Mouse (Mus musculus) lung, embryonic 14.5 days (tissue): ENCODE data around the gene H1foo. TPM values are rescaled to one million over a fixed set of nuclear protein-coding genes. Genes with fewer than 3 reads are reported as not detected.

Experiments
- ATAC-seq: fragments of 200-750 bp; cut with Nextera tagmentation; 2 replicates; pipeline ENCODE4 v1.8.0; 2017; ENCODE audit warnings: mild to moderate bottlenecking, moderate TSS enrichment, moderate library complexity; ENCODE audit not compliant: insufficient read depth
- DNase-seq: peaks from one replicate; pipeline ENCODE4 v3.0.0-alpha.2; 2015
- H3K27ac ChIP-seq: fragments of 300-500 bp; sonication (generic); 2 replicates; pipeline ENCODE4 v1.5.1; 2014; ENCODE audit warnings: low read depth, mild to moderate bottlenecking, moderate library complexity
- H3K27me3 ChIP-seq: fragments of 300-500 bp; sonication (generic); 2 replicates; pipeline ENCODE4 v1.6.1; 2014; ENCODE audit warnings: low read length, control low read depth; ENCODE audit not compliant: insufficient read depth
- H3K36me3 ChIP-seq: fragments of 300-500 bp; sonication (generic); 2 replicates; pipeline ENCODE4 v1.6.1; 2014; ENCODE audit warnings: control low read depth; ENCODE audit not compliant: insufficient read depth
- H3K4me1 ChIP-seq: fragments of 300-500 bp; sonication (generic); 2 replicates; pipeline ENCODE4 v1.6.1; 2014; ENCODE audit warnings: antibody characterized with exemption, control low read depth; ENCODE audit not compliant: insufficient read depth
- H3K4me2 ChIP-seq: fragments of 300-500 bp; sonication (generic); 2 replicates; pipeline ENCODE4 v1.6.1; 2014; ENCODE audit warnings: mild to moderate bottlenecking
- H3K4me3 ChIP-seq: fragments of 300-500 bp; sonication (generic); 2 replicates; pipeline ENCODE4 v1.5.1; 2014; ENCODE audit warnings: low read depth, low read length
- H3K9ac ChIP-seq: fragments of 300-500 bp; sonication (generic); 2 replicates; pipeline ENCODE4 v1.6.1; 2014
- H3K9me3 ChIP-seq: fragments of 300-500 bp; sonication (generic); 2 replicates; pipeline ENCODE4 v1.6.1; 2016; ENCODE audit warnings: low read depth, low read length, control low read depth
- CTCF ChIP-seq: IDR thresholded peaks from 2 replicates; pipeline ENCODE4 v1.5.1; 2016; ENCODE audit warnings: antibody characterized with exemption, low read depth
- WGBS: fragments of 180-500 bp; shearing (Covaris S2); extraction: QIAGEN DNeasy Blood & Tissue Kit; methylation state at CpG from one replicate; pipeline ENCODE4 v1.1.7; 2014; 5-methylcytosine and 5-hydroxymethylcytosine counted together
- polyA plus RNA-seq: library from polyadenylated mRNA; unstranded; fragments of >200 nt; fragmentation: Nextera tagmentation; extraction: Ambion mirVana; gene quantifications from 2 replicates; pipeline ENCODE4 v1.2.1, GENCODE M21; 2014

H1foo gene
- polyA plus RNA-seq, 1 experiment from 2014 or later: not detected

DNA sequence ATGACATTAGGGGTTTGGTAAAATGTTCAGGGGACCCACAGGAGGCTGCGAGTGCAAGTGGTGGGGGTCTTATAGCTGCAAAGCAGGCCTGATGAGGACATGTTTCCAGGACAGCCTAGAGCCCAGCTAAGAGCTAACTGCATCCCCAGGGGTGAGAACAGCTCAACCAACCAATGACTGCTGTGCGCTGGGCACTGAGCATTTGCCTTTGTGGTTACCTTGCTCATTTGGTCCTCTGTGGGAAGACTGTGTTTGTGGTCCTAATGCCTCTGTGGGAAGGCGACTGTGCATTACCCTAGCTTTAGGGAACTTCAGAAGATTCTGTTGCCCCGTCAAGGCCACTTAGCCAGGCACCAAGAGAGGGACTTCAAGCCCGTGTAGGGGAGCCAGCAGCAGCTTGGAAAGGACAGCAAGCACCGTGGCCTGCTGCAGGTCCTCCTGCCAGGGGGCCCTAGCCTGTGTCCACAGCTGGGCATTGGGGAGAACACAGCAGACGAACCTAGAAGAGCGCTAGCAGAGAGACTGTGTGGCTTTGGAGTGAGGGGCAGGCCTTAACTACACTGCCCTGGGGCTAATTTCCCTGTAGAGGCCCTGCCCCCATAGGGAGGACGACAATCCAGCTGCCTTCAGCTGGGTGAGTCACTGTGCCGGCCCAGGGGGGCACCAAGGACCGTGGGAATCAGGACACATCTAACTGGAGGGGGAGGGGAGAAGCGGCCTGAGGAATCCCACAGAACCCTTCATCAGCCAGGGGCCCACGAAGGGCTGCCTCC, 46.6 kb downstream of the H1foo start:
- Histone ChIP-seq H3K4me3 (peak overlapping the region; percentile 70), H3K4me1 (peaks cover 18% of the 10 kb centered on the region), H3K4me2 (peak overlapping the region; percentile 91), H3K27me3 (peaks cover 18% of the 10 kb centered on the region), H3K9ac (peak overlapping the region; percentile 77), H3K27ac (peak overlapping the region; percentile 79; the same call in 1 of the 2 replicates), H3K36me3 (peaks cover 21% of the 10 kb centered on the region), H3K9me3 (no peaks in the 10 kb centered on the region)
- TF ChIP-seq CTCF: no peak
- peak; percentile 60 for DNase-seq
- 28% methylated on average over 13 of the region's 13 CpGs for WGBS
- ATAC-seq: no peak

DNA sequence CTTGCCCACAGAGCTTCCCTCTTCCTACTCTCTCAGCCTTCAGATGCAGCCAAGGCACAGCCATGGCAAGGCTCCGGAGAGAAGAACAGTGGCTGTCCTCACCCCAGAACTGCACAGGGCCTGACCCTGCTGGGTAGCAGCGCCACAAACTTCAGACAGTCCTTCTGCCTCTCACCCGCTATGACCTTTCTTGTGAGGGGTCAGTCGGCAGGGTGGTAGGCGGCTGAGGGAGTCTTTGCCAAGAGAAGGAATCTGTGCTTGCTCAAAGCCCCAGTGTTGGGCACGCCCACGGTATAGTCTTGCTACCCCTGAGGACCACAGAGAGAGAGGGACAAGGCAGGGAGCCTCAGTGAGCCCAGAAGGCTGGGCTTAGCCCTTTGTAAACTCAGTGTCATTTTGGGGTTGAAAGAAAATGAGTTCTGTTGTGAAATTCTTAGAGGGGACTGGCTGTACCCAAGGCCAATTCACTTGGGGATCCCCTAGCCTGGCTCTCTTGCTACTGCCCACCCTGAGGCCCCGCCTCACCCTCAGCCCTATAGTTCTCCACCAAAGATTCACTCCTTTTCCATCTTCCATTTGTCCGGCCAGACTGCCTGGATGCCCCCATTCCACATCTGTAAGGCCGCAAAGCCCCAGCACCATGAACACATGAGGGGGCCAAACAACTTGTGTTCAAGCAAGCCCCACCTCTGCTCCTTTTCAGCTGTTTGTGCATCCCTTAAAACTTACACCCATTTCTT, 47.3 kb downstream of the H1foo start:
- H3K4me1 ChIP-seq: peaks cover 11% of the 10 kb centered on the region
- DNase-seq (peak; percentile 48), ATAC-seq (no peak)
- peak overlapping the region; percentile 79; the same call in 1 of the 2 replicates for H3K27ac ChIP-seq
- H3K9me3 ChIP-seq: no peaks in the 10 kb centered on the region
- H3K4me3 ChIP-seq: peak overlapping the region; percentile 70
- H3K27me3 ChIP-seq: peaks cover 18% of the 10 kb centered on the region
- peak overlapping the region; percentile 77 for H3K9ac ChIP-seq
- no peak for TF ChIP-seq CTCF
- 20% methylated on average over 10 of the region's 10 CpGs for WGBS
- peak overlapping the region; percentile 91 for H3K4me2 ChIP-seq
- H3K36me3 ChIP-seq: peaks cover 21% of the 10 kb centered on the region

DNA sequence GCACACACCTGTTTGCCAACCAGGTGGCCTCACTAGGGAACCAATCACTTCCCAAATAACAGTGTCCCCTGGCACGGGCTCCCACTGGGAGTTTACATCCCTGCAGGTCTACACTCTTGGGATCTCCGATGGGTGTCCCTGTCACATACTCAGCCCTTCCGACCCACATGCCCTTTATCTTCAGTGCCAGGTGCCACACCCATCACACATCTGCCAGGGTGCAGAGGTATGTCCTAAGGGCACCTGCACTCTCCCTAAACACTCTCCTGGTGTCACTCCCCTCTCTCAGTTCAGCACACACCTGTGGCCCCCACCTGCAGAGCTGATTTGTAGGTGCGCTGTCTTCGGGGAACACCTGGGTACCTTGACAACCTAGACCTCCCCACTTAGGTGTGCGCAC, 48.2 kb downstream of the H1foo start:
- whole genome bisulfite sequencing: 27% methylated on average over 6 of the region's 6 CpGs
- H3K27me3 ChIP-seq: peaks cover 18% of the 10 kb centered on the region
- no peak for TF ChIP-seq CTCF
- ATAC-seq (no peak), DNase-seq (no peak)
- H3K4me1 ChIP-seq: peaks cover 15% of the 10 kb centered on the region
- peak overlapping the region; percentile 94; the same call in 1 of the 2 replicates for H3K27ac ChIP-seq
- H3K36me3 ChIP-seq: peaks cover 21% of the 10 kb centered on the region
- H3K9ac ChIP-seq: peak overlapping the region; percentile 77
- no peaks in the 10 kb centered on the region for H3K9me3 ChIP-seq
- peak overlapping the region; percentile 91 for H3K4me2 ChIP-seq
- H3K4me3 ChIP-seq: peak overlapping the region; percentile 70

DNA sequence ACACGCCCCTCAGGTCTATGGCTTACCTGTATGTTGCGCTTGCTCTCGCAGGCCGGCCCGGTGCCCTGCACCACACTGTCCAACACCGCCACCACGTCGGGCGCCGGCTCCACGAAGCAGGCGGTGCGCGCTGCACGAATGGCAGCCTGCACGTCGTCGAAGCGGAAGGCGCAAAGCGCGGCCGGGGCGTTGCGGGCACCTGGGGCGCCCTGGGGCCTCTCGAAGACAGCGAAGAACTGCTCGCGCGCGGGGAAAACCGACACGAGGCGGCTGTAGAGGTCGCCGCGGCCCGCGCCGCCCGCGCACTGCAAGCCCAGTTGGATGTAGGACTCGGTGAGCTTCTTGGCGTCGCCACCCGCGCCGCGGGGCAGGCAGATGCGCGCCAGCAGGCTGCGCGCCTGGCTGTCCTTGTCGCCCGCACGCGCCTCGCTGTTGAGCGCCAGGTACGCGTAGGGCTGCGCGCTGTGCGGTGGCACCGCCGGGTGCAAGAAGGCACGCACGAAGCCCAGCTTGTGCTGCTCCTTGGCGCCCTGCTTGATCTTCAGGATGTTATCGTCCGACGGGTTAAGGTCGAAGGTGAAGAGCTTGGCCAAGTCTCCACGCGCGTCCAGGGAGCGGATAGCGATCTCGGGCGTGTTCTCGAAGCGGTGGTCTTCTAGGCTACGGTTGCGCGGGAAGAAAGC, 48.9 kb downstream of the H1foo start:
- Histone ChIP-seq H3K4me1 (peaks cover 19% of the 10 kb centered on the region), H3K27me3 (peaks cover 18% of the 10 kb centered on the region), H3K27ac (peak overlapping the region; percentile 94), H3K9ac (peak overlapping the region; percentile 77), H3K9me3 (no peaks in the 10 kb centered on the region), H3K4me3 (peak overlapping the region; percentile 70), H3K4me2 (peak overlapping the region; percentile 91), H3K36me3 (peaks cover 21% of the 10 kb centered on the region)
- ATAC-seq (no peak), DNase-seq (peak; percentile 53)
- no peak for TF ChIP-seq CTCF
- 1% methylated on average over 85 of the region's 86 CpGs for WGBS

DNA sequence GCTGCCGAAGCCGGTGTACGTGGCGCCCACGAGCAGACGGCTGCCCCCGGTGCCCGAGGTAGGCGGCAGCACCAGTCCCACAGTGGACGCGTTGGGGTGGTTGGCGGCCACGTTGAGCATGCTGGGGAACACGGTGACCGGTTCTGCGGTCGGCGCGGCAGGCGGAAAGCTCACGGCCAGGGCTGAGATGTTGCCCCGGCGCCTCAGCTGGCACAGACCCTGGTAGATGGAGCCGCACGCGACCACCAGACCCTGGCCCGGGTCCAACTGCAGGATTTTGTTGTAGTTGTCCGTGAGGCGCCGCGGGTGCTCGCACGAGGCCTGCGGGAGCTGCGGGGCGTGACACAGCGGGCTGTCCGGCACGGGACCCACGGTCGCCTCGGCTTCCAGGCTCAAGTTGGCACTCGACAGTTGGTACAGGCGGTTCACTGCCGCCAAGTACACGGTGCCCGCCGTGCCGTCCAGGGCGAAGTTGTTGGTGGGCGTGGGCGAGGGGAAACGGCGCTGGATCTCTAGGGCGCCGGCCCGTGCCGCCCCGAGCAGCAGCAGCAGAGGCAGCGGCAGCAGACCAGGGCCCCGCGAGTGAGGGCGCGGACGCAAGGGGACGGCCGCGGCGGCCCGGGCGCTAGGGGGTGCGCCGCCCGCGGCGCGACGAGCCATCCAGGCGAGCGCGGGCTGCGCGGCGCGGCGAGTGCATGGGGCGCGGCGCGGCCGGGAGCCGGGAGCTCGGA, 49.6 kb downstream of the H1foo start:
- peak overlapping the region; percentile 70 for H3K4me3 ChIP-seq
- peak overlapping the region; percentile 77 for H3K9ac ChIP-seq
- under 1% methylated on average over 91 of the region's 93 CpGs for WGBS
- peak overlapping the region; percentile 94 for H3K27ac ChIP-seq
- TF ChIP-seq CTCF: 0 out of 2 replicates have a peak, but pooled peaks have one; percentile 15
- peaks cover 18% of the 10 kb centered on the region for H3K36me3 ChIP-seq
- DNase-seq: peak; percentile 63
- H3K4me2 ChIP-seq: peak overlapping the region; percentile 91
- peaks cover 18% of the 10 kb centered on the region for H3K27me3 ChIP-seq
- no peaks in the 10 kb centered on the region for H3K9me3 ChIP-seq
- no peak for ATAC-seq
- peaks cover 21% of the 10 kb centered on the region for H3K4me1 ChIP-seq

DNA sequence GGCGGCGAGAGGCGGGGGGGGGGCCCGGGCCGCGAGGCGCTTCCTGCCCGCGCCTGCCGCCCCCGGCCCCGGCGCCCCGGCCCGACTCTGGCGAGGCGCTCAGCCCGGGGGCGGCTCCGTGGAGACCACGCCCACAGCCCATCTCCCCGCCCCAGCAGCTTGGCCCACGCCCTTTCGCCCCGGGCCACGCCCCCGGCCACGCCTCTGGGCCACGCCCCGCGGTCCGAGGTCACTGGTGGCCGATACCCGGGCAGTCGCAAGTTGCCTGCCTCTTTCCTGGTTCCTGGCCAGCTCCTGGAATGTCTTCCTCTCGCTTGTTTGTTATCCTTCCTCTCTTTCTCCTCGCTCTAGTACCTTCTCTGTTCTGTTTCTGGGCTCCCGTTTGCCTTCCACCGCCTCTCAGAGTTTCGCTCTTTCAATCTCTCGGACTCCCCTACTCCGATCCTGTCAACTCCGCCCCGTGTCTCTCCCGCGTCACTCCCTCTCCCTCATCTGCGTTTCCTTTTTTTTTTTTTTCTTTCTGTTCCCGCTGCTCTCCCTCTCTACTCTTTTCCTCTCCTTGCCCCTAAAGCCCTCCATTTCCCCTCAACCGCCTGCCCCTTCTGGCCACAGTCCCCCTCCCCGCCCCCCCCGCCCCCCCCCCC, 50.3 kb downstream of the H1foo start, which contains the start of gene Plxnd1:
TSS of gene Plxnd1 (minus strand) at position 129 of the 644 bp plus-strand sequence.
- ATAC-seq: peak; percentile 71
- no peak for TF ChIP-seq CTCF

More for the DNA sequence above, 50.3 kb downstream of the H1foo start, which contains the start of gene Plxnd1:
- peak; percentile 97 for DNase-seq
- no peaks in the 10 kb centered on the region for H3K9me3 ChIP-seq
- H3K36me3 ChIP-seq: peaks cover 12% of the 10 kb centered on the region
- peak within 1 kb of the TSS; percentile 91 for H3K4me2 ChIP-seq
- peaks cover 21% of the 10 kb centered on the region for H3K4me1 ChIP-seq
- peak within 1 kb of the TSS; percentile 77 for H3K9ac ChIP-seq
- peak within 1 kb of the TSS; percentile 94 for H3K27ac ChIP-seq
- H3K4me3 ChIP-seq: peak within 1 kb of the TSS; percentile 70
- H3K27me3 ChIP-seq: peaks cover 18% of the 10 kb centered on the region
- WGBS: under 1% methylated on average over 45 of the region's 51 CpGs
